Mouse (Mus musculus) MN1 (cell line): ENCODE results near the gene Pla2g16.

Source experiments
- DNase-seq: peaks from one replicate; pipeline ENCODE4 v3.0.0-alpha.2; 2016; ENCODE audit warnings: low spot score

The Pla2g16 gene

GRCm38 (mm10) chr19:7564457-7564856 lies 7.2 kb downstream of the Pla2g16 start:
- no peak for DNase-seq

DNA sequence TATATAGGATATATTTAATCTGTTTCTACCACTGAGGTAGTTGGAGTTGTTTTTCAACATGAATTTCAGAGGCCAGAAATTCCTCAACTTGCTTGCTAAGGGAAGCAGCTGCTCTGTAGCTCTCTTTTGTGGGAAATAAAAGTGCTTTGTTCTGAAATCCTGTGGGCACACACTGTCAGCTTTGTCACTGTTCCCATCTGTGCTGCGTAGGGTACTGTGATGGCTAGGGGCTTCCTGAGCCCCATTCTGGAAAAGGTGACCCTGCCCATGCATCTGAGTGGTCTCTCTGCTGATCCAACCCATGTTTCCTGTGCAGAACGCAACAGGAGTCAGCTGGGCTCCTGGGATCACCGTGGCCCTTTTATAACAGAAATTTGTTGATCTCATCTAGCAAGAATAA lies 9.6 kb downstream of the Pla2g16 start:
- DNase-seq, result no peak

- DNase-seq, result no peak
These were observed 11.1 kb downstream of the Pla2g16 start for GRCm38 (mm10) chr19:7568364-7568763.

DNA sequence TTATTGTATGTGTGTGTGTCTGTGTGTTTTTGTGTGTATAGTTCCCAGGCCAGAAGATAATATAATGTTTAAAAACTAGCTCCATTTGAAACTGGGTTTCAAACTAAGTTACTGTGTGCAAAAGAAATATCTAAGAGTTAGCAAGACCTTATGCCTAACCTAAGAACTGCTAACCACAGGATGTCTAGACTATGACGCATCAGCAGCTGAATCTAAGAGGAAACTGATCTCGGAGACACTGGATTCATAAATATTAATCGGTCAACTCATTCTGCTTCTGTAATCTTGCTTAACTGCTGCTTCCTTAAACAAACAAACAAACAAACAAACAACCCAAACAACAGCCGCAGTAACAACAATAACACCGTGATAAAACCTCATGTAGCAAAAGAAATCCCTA lies 12.4 kb downstream of the Pla2g16 start:
- DNase-seq, result no peak

DNA sequence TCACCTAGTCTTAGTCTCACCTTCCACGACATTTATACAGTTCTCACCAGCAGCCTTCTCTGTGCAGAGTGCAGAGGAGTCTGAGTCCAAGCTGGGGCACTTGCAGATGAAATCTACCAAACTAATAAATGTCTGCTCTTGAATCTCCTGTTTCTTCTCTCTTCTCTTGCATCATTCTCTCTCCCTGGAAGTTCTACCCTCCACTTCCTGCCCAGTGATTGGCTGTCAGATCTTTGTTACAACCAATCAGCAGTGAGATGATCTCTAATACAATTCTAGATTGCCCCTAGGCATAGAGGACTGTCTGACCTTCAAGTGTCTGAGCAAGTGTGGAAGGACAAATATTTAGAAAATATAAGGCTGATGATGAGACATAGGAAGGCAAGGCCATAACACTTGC lies 18.9 kb downstream of the Pla2g16 start:
- DNase-seq, result no peak

DNA sequence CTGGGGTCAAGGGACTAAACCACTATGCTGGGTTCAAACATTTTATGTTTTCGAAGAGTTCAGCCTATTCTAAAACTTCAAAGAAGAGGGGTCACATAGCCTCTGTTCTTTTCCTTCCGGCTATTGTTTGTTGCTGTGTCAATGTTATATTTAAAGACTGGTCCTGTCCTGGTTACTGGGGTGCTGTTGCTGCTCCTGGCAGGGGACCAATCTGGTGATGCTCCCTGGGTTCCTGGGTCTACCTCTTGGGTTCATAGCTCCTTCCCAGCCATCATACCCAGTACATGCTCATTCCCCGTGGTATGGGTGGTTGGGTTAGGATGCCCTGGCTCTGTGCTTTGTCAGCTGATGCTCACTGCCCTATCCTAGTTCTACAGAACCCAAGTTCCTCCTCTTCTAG lies 20.5 kb downstream of the Pla2g16 start:
- DNase-seq, result no peak

GRCm38 (mm10) chr19:7581042-7581441 lies 23.8 kb downstream of the Pla2g16 start:
- no peak for DNase-seq

DNA sequence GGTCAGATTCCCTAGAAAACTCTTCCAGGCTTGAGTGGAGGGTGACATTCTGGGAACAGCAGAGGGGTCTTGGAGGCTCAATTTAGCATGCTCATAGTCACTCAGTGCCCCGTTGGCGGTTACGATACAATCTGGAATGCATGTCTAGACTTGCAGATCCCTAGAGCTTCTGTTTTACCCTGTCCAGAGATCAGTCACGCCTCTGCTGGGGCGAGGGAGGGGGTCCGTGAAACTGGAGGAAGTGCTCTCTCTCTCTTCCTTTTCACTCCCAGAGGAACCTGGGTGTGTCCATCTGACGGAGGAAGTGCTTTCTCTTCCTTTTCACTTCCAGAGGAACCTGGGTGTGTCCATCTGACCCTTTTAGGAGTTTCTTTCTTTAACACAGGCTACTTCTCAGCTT lies 25.8 kb downstream of the Pla2g16 start:
- no peak for DNase-seq

DNA sequence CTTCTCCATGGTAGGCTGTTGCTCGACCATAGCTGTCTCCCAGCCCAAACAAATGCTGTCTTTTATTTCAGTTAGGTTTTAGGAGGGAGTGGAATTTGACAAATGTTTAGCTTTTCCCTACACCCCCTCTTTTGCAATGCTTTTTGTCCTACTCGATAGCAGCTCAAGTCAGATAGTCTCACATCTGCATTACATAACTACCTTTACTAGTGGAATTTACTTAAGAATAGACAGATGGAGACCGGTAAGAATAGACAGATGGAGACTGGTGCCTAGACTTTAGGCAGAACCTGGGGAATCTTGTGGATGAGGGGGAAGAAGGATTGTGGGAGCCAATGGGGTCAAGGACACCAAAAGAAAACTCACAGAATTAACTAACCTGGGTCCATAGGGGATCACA lies 26.3 kb downstream of the Pla2g16 start:
- DNase-seq, result no peak

- no peak for DNase-seq
These were observed 28.0 kb downstream of the Pla2g16 start for GRCm38 (mm10) chr19:7585279-7585678.

DNA sequence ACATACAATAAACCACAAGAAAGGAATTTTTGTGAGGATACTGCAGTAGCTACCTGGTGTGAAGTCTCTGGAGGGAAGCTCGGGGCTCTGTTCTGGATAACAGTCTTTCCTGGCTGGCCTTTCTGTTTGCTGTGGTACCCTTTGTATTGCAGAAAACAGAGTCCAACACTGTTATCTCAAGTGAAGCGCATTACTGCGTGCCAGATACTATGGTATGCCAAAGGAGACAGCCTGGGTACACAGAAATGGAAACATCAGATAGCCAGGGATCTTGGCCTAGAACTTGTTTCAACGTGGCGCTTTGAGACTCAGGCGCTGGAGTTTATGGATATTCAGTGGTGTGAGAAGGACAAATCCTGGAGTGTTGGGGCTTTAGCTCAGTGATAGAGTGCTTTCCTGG lies 28.5 kb downstream of the Pla2g16 start:
- no peak for DNase-seq

DNA sequence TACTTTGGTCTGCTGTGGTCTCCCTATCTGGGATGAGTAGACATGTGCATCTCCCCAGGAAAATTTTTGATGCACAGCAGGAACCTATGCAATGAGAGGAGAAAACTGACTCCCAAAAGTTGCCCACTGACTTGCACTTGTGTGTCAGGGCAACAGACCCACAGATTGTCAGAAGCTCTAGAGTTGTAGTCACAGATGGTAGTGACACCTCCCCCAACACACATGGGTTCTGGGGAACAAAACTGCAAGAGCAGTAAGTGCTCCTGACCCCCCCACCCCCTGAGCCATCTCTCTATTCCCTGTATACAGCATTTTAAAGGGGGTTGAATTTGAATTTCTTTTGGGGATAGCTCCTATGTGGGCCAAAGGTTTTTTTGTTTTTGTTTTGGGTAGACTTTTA lies 33.5 kb downstream of the Pla2g16 start:
- no peak for DNase-seq

GRCm38 (mm10) chr19:7592018-7592417 lies 34.8 kb downstream of the Pla2g16 start:
- no peak for DNase-seq

GRCm38 (mm10) chr19:7595534-7595933 lies 38.3 kb downstream of the Pla2g16 start:
- no peak for DNase-seq

DNA sequence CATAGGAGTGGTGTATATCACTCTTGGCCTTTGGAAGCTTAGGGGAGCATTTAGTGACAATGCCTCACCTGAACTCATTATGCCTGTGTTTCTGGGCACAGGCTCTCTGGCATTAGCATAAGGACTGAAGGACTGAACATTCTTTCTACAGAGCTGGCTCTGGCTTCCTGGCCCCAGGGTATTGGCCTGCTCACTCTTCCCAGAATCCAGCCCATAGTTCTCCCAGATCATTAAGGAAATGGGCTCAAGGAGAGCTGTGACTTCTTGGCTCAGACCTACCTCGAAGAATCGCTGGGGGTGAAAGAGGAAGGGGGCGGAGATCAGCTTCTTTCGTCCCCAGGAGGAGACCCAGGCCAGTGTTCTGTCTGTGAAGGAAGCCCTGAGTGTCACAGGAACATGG lies 41.2 kb downstream of the Pla2g16 start:
- no peak for DNase-seq

DNA sequence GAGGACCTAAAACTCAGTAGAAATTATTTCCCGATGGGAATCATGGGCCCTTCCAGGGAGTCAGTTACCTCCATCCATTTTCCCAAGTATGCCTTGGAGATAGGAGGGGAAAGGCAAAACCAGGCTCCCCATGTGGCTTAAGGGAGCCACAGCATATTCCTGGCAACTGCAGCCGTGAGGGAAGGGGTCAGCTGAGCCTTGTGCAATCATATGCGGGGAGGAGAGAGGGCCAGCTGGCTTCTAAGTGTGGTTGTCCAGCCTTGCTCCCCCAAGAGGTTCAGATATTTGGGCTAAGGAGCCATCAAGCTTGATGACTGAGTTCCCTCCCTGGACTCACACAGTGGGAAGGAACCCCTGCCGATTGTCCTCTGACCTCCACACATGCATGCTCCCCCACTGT lies 44.3 kb downstream of the Pla2g16 start:
- no peak for DNase-seq

- DNase-seq, result no peak
These were observed 46.8 kb downstream of the Pla2g16 start for GRCm38 (mm10) chr19:7604107-7604506.

- no peak for DNase-seq
These were observed 47.8 kb downstream of the Pla2g16 start for GRCm38 (mm10) chr19:7605013-7605412.

- DNase-seq, result no peak
These were observed 48.9 kb downstream of the Pla2g16 start for GRCm38 (mm10) chr19:7605930-7606783.

GRCm38 (mm10) chr19:7606801-7607689 lies 49.8 kb downstream of the Pla2g16 start, which contains the start of gene Lgals12:
Gene Lgals12, minus strand, starts transcription at chr19:7607193.
- DNase-seq, result no peak

DNA sequence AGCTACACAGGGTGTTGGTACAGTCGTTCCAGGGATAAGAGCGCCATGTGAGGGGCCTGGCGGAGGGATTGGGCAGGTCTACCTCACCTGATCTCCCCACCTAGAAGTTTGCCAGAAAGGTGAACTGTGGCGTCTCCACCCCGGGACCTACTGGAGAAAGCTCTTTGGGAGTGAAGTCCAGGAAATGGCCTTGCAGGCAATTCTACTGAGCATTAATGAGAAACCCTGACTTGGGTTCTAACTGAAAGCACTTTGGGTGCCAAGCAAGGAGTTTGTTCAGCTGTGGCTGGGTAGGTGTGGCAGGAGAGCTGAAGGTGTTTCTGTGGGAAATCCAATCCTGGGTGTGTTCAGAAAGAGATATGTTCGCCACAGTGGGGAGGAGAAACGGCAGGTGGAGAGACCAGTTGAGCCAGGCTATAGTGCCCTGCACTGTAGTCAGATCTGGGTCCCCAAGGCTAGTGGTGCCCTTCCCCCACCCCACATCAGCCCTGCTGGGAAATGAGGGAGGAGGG lies 50.5 kb downstream of the Pla2g16 start:
- no peak for DNase-seq

DNA sequence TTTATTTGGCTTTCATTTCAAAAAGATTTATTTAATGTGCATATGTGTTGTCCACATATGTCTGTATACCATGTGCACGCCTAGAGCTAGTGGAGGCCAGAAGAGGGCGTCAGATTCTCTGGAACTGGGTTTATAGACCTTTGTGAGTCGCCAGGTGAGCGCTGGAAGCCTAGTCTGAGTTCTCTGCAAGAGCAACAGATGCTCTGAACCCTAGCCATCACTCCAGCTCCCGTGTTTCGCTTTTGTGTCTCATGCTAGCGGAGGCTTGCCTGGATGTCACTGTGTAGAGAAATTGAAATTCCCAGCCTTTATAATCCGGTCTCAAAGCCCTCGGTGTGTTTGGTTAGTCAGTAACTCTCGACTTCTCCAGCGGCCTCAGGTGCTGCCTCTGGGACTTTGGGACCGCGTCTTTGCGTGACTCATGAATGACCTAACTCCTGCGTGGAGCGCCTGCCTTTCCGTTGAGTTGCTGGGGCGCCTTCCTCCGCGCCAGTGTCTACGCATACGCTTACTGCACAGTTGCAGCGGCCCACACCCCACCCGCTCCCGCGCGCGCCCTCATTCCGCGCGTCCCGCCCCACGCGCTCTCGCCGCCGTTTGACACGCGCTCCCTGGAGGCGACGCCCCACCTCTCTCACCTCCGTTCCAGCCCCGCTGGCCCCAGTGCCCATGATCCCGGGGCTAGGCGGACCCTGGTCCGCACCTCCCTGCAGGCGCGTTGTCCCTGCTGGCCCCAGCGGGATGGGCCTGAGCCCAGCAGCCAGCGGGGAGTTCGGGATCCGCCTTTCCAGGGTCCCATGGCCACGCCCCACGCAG lies 54.9 kb downstream of the Pla2g16 start, which contains the start of gene Hrasls5:
Gene Hrasls5, plus strand, starts transcription at position 600 of the 816 bp plus-strand sequence.
- DNase-seq, result no peak
